Mouse (Mus musculus): ENCODE results near the gene Arfgef2. TPM values are rescaled to one million over a fixed set of nuclear protein-coding genes. Genes with fewer than 3 reads are reported as not detected.

Gene Arfgef2
- polyA plus RNA-seq, 1 experiment from 2014 or later = 11.1 TPM

- Histone ChIP-seq H3K4me1 (replicated peaks) (peaks cover 38% of the 10 kb centered on the region), H3K4me3 (no peak overlapping the region), H3K4me2 (no peak overlapping the region), H3K27ac (ENCODE audit: poor library complexity, severe bottlenecking) (no peak overlapping the region; the same call in 1 of the 2 replicates), H3K9me3 (replicated peaks) (no peaks in the 10 kb centered on the region), H3K27me3 (replicated peaks) (no peaks in the 10 kb centered on the region), H3K36me3 (peaks cover 89% of the 10 kb centered on the region), H3K9ac (no peak overlapping the region)
- 29% methylated on average over 3 of the region's 3 CpGs for WGBS
- ATAC-seq (ENCODE audit: insufficient number of reproducible peaks, low FRiP score) = peak; percentile 48
Measured at GRCm38 (mm10) chr2:166862505-166862904, 57.1 kb downstream of the Arfgef2 start.

GRCm38 (mm10) chr2:166865476-166865875 lies 60.1 kb downstream of the Arfgef2 start:
- no peak for ATAC-seq (ENCODE audit: insufficient number of reproducible peaks, low FRiP score)
- Histone ChIP-seq H3K4me1 (replicated peaks) (peaks cover 40% of the 10 kb centered on the region), H3K36me3 (peaks cover 90% of the 10 kb centered on the region), H3K27ac (ENCODE audit: poor library complexity, severe bottlenecking) (no peak overlapping the region), H3K9ac (no peak overlapping the region), H3K4me2 (no peak overlapping the region), H3K9me3 (replicated peaks) (no peaks in the 10 kb centered on the region), H3K4me3 (no peak overlapping the region), H3K27me3 (replicated peaks) (no peaks in the 10 kb centered on the region)
- 38% methylated on average over 10 of the region's 10 CpGs for WGBS

- no peaks in the 10 kb centered on the region for H3K9me3 ChIP-seq (replicated peaks)
- H3K36me3 ChIP-seq = peaks cover 96% of the 10 kb centered on the region
- no peak for ATAC-seq (ENCODE audit: insufficient number of reproducible peaks, low FRiP score)
- H3K9ac ChIP-seq = no peak overlapping the region
- peaks cover 26% of the 10 kb centered on the region for H3K4me1 ChIP-seq (replicated peaks)
- H3K4me2 ChIP-seq = no peak overlapping the region
- H3K27me3 ChIP-seq (replicated peaks) = no peaks in the 10 kb centered on the region
- WGBS = 88% methylated on average over 20 of the region's 20 CpGs
- H3K27ac ChIP-seq (ENCODE audit: poor library complexity, severe bottlenecking) = 0 out of 2 replicates have a peak overlapping the region, but pooled peaks have one; percentile 10
- H3K4me3 ChIP-seq = no peak overlapping the region
Measured at GRCm38 (mm10) chr2:166870271-166870865, 65.0 kb downstream of the Arfgef2 start.

- H3K4me2 ChIP-seq = no peak overlapping the region
- H3K9me3 ChIP-seq (replicated peaks) = no peaks in the 10 kb centered on the region
- no peak overlapping the region for H3K9ac ChIP-seq
- no peak overlapping the region for H3K4me3 ChIP-seq
- peaks cover 94% of the 10 kb centered on the region for H3K36me3 ChIP-seq
- H3K4me1 ChIP-seq (replicated peaks) = peaks cover 21% of the 10 kb centered on the region
- no peaks in the 10 kb centered on the region for H3K27me3 ChIP-seq (replicated peaks)
- ATAC-seq (ENCODE audit: insufficient number of reproducible peaks, low FRiP score) = no peak
- H3K27ac ChIP-seq (ENCODE audit: poor library complexity, severe bottlenecking) = 0 out of 2 replicates have a peak overlapping the region, but pooled peaks have one; percentile 10
- WGBS = 52% methylated on average over 10 of the region's 10 CpGs
Measured at GRCm38 (mm10) chr2:166870899-166871298, 65.5 kb downstream of the Arfgef2 start.

- Histone ChIP-seq H3K4me3 (no peak overlapping the region), H3K36me3 (peaks cover 92% of the 10 kb centered on the region), H3K9ac (no peak overlapping the region), H3K4me2 (no peak overlapping the region), H3K4me1 (replicated peaks) (peaks cover 11% of the 10 kb centered on the region), H3K27me3 (replicated peaks) (no peaks in the 10 kb centered on the region), H3K9me3 (replicated peaks) (no peaks in the 10 kb centered on the region), H3K27ac (ENCODE audit: poor library complexity, severe bottlenecking) (no peak overlapping the region)
- no peak for ATAC-seq (ENCODE audit: insufficient number of reproducible peaks, low FRiP score)
- 76% methylated on average over 10 of the region's 10 CpGs for WGBS
Measured at GRCm38 (mm10) chr2:166874675-166875280, 69.4 kb downstream of the Arfgef2 start.

GRCm38 (mm10) chr2:166875561-166875960 lies 70.2 kb downstream of the Arfgef2 start:
- Histone ChIP-seq H3K9me3 (replicated peaks) (no peaks in the 10 kb centered on the region), H3K27me3 (replicated peaks) (no peaks in the 10 kb centered on the region), H3K4me2 (no peak overlapping the region), H3K4me3 (no peak overlapping the region), H3K9ac (no peak overlapping the region), H3K27ac (ENCODE audit: poor library complexity, severe bottlenecking) (no peak overlapping the region), H3K4me1 (replicated peaks) (peaks cover 9% of the 10 kb centered on the region), H3K36me3 (peaks cover 90% of the 10 kb centered on the region)
- no peak for ATAC-seq (ENCODE audit: insufficient number of reproducible peaks, low FRiP score)
- 89% methylated on average over 6 of the region's 6 CpGs for WGBS

GRCm38 (mm10) chr2:166876331-166876730 lies 70.9 kb downstream of the Arfgef2 start:
- Histone ChIP-seq H3K4me2 (no peak overlapping the region), H3K9ac (no peak overlapping the region), H3K27ac (ENCODE audit: poor library complexity, severe bottlenecking) (no peak overlapping the region), H3K9me3 (replicated peaks) (no peaks in the 10 kb centered on the region), H3K4me3 (no peak overlapping the region), H3K27me3 (replicated peaks) (no peaks in the 10 kb centered on the region), H3K36me3 (peaks cover 89% of the 10 kb centered on the region), H3K4me1 (replicated peaks) (0 out of 2 replicates have a peak, but pooled peaks cover 1% of the 10 kb centered on the region)
- WGBS = 92% methylated on average over 10 of the region's 10 CpGs
- ATAC-seq (ENCODE audit: insufficient number of reproducible peaks, low FRiP score) = no peak

GRCm38 (mm10) chr2:166885066-166885465 lies 79.7 kb downstream of the Arfgef2 start:
- no peaks in the 10 kb centered on the region for H3K27me3 ChIP-seq (replicated peaks)
- no peaks in the 10 kb centered on the region for H3K4me1 ChIP-seq (replicated peaks)
- no peak overlapping the region for H3K27ac ChIP-seq (ENCODE audit: poor library complexity, severe bottlenecking)
- 87% methylated on average over 7 of the region's 7 CpGs for WGBS
- H3K36me3 ChIP-seq = peaks cover 60% of the 10 kb centered on the region
- no peak for ATAC-seq (ENCODE audit: insufficient number of reproducible peaks, low FRiP score)
- no peak overlapping the region for H3K4me3 ChIP-seq
- H3K4me2 ChIP-seq = no peak overlapping the region
- H3K9me3 ChIP-seq (replicated peaks) = no peaks in the 10 kb centered on the region
- no peak overlapping the region for H3K9ac ChIP-seq

- H3K9ac ChIP-seq = no peak overlapping the region
- no peak overlapping the region for H3K4me2 ChIP-seq
- ATAC-seq (ENCODE audit: insufficient number of reproducible peaks, low FRiP score) = no peak
- H3K9me3 ChIP-seq (replicated peaks) = no peaks in the 10 kb centered on the region
- no peaks in the 10 kb centered on the region for H3K27me3 ChIP-seq (replicated peaks)
- WGBS = 77% methylated on average over 10 of the region's 10 CpGs
- peaks cover 61% of the 10 kb centered on the region for H3K36me3 ChIP-seq
- no peak overlapping the region for H3K27ac ChIP-seq (ENCODE audit: poor library complexity, severe bottlenecking)
- no peak overlapping the region for H3K4me3 ChIP-seq
- H3K4me1 ChIP-seq (replicated peaks) = no peaks in the 10 kb centered on the region
Measured at GRCm38 (mm10) chr2:166885619-166886018, 80.2 kb downstream of the Arfgef2 start.

- no peak for ATAC-seq (ENCODE audit: insufficient number of reproducible peaks, low FRiP score)
- no peak overlapping the region for H3K27ac ChIP-seq (ENCODE audit: poor library complexity, severe bottlenecking)
- no peak overlapping the region for H3K4me2 ChIP-seq
- no peaks in the 10 kb centered on the region for H3K4me1 ChIP-seq (replicated peaks)
- no peak overlapping the region for H3K9ac ChIP-seq
- no peaks in the 10 kb centered on the region for H3K9me3 ChIP-seq (replicated peaks)
- WGBS = 90% methylated on average over 3 of the region's 3 CpGs
- no peaks in the 10 kb centered on the region for H3K27me3 ChIP-seq (replicated peaks)
- peaks cover 60% of the 10 kb centered on the region for H3K36me3 ChIP-seq
- no peak overlapping the region for H3K4me3 ChIP-seq
Measured at GRCm38 (mm10) chr2:166886231-166886630, 80.8 kb downstream of the Arfgef2 start.

GRCm38 (mm10) chr2:166887816-166888215 lies 82.4 kb downstream of the Arfgef2 start:
- Histone ChIP-seq H3K27ac (ENCODE audit: poor library complexity, severe bottlenecking) (no peak overlapping the region), H3K27me3 (replicated peaks) (no peaks in the 10 kb centered on the region), H3K4me2 (no peak overlapping the region), H3K36me3 (peaks cover 66% of the 10 kb centered on the region), H3K4me1 (replicated peaks) (no peaks in the 10 kb centered on the region), H3K9ac (no peak overlapping the region), H3K9me3 (replicated peaks) (no peaks in the 10 kb centered on the region), H3K4me3 (no peak overlapping the region)
- no peak for ATAC-seq (ENCODE audit: insufficient number of reproducible peaks, low FRiP score)
- WGBS = 52% methylated on average over 11 of the region's 11 CpGs

Data from heart, embryonic 12.5 days (tissue).